Mouse (Mus musculus) granulocyte monocyte progenitor cell, adult 5-6 weeks (primary cell): Measurements from ENCODE around the gene Svop. TPM values are rescaled to one million over a fixed set of nuclear protein-coding genes. Genes with fewer than 3 reads are reported as not detected.

Experiments
- ATAC-seq: replicated peaks from 2 replicates; pipeline ENCODE4 v1.8.0; 2016; ENCODE audit warnings: mild to moderate bottlenecking, moderate TSS enrichment, inconsistent platforms; ENCODE audit not compliant: poor library complexity, severe bottlenecking
- total RNA-seq, 2 experiments: library from RNA; stranded (forward) in 1 of 2; stranded (reverse) in 1 of 2; fragments of 200-712, 200-1000 nt in 1 of 2; fragments of >200 nt in 1 of 2; fragmentation: Nextera tagmentation in 1 of 2; gene quantifications; 2 replicates each; pipeline ENCODE4 v1.2.3; 2014 to 2017

Gene Svop
- total RNA-seq, 2 experiments from 2014 or later = not detected

DNA sequence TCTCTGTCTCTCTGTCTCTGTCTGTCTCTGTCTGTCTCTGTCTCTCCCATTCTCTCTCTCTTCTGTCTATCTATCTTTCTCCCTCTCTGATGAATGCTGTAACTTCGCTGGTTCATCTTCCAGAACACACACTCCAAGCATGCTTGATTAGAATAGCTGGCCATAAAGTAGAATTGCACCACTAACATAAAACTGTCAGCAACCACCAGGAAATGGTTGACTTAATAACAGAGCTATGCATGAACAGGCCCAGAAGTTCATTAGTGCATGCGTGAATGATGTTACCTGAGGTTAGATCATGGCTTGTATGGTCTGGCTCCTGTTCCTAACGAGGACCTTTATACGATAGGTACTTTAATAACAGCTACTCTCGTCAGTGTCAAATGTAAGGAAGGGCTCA is 86.3 kb downstream of the Svop start:
- ATAC-seq = no peak

DNA sequence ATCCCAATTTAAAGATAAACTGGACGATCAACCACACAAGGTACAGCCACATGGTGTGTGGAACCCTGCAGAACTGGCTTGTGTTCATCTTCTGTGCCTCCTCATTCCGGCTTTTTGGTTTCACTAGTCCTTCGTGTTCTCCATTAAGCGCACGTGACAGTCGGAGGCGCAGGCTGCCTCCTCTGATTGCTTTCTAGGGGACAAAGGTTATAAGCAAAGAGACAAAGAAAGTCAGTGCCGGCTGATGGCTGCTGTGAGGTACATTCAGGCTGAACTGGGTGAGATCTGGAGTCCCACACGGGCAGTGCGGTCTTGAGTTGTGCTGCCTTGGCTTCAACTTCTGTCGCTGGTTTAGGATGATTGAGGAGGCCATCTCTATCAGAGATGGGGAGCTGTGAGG is 86.8 kb downstream of the Svop start:
- ATAC-seq = no peak

DNA sequence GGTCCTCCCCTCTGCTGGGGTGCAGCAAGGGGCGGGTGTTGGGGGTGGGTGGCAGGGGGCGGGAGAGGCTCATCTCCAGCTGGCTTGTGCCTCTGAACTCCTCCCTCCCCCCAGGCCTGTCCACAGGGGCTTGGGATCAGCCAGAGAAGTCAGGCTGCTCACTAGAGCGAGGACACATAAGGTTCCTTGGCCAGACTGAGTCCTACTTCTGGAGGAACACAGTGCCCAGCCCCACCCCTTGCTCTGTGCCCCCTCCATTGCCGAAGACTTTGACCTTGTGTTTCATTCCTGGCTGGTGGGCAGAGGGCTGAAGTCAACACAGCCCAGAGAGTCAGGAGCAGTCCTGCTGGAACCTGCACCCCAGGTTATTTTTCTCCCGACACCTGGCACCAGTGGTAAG is 87.8 kb downstream of the Svop start, which contains the start of gene Dao:
TSS of gene Dao (plus strand) at position 162 of the 400 bp plus-strand sequence.
- ATAC-seq = no peak

DNA sequence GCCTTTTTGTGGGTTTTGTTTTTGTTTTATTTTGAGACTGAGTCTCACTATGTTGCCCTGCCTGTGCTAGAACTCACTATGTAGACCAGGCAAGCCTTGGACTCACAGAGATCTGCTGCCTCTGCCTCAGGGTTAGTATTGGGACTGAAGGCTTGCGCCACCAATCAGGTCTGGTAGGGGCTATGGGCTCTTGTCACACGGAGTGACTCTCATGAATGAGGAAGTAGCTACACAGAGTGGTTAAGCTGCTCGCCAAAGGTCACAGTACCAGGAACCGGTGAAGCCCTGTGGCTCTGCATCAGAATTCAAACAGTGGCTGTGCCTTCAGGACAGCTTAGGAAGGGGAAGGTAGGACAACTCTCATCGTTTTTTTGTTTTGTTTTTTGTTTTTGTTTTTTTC is 92.0 kb downstream of the Svop start:
- peak; percentile 99 for ATAC-seq

DNA sequence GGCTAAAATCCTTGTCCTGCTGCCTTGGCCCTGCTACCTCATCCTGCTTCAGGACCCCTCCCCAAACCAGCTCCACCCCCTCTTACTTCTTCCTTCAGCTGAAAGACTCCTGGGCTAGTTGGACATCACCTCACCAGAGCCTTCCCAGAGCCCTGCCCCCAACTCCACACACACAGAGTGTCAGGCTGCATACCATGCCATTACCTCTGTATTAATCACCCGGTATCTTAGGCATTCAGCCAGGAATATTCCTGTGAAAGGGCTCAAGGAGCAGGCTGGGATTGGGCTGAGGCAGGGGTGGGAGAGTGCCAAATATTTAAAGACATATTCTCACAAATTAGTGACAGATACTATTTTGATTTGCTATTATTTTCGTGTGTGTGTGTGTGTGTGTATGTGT is 94.9 kb downstream of the Svop start:
- ATAC-seq = no peak

DNA sequence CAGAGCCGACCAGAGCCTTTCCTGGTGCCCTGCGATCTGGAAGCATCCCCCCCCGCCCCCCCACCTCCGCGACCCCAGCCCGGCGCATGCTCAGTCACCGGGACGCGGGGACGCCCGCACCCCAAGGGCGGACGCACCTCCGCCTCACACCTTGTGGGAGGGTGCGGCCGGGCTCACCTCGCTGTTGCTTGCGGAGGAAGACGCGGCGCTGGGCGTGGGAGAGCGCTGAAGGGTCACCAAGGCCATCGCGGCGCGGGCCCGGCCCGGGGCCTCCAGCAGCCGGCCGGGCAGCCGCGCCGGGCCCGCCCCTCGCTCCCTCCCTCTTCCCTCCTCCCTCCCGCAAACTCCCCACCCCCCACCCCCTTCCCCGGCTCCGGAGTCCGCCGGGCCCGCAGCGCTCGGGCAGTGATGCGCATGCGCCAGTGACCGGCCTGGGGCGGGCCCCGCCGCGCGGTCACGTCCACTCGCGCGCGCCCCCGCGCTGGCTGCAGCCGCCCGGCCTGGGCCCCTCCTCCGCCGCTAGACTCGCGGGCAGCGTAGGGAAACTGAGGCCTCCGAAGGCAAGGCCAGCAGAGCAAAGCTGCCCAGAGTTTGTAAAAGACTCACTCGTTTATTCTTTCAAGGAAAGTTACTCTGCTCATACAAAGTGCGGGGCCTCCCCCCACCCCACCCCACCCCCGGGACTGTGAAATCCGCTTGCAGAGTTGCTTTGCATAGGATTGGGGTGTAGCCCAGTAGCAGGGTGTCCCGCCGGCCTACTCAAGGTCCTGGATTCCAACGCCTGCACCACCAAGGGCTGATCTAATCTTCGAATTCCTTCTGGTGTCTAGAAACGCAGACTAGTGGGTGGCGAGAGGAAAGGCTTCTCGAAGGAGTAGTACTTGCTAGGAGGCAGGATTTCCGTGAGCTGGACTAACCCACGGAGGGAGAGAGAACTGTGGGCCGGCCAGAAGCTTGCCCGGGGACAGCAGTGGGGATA is 97.6 kb downstream of the Svop start, which contains the start of gene Ssh1:
TSS of gene Ssh1 (minus strand) at position 408 of the 979 bp plus-strand sequence.
- peak; percentile 57 for ATAC-seq

DNA sequence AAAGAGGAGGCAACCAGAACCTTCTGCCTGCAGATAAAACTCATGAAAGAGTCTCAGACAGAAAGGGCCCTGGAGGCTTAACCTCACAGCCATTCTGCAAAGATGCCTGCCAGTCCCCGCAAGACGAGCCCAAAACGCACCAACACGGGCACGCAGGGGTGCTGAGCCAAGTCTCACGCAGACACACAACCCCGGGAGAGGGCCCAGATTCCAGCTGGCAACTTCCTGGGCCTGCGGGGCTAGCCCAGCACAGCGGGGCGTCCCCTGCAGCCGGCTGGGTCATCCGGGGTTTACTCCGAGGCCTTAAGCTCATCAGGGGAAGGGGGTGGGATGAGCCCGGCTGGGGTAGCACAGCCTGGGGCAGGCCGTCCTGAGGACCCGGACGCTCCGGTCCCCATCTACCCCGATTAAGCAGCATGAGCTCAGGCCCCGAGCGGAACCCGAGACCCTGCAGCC is 98.3 kb downstream of the Svop start:
- ATAC-seq = peak; percentile 22

DNA sequence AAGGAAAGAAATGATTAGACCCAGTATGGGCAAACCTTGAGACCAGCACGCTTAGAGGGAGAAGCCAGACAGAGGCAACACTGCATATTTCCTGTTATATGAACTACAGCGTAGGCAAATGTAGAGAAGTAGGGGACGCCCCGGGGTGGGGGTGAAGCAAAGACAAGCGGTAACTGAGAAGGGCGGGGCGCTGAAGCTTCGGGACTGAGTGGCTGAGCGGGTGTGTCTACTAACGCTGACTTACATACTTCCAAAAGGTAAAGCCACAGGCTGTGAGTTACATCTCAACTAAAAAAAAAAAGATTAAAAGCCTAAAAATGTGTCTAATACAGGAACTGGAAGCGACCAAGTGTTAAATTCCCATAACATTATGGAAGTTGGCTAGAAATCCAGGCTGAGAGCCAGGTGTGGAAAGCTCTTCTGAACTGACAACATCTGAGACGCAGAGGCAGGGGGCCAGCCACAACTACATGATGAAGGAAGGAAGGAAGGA is 99.0 kb downstream of the Svop start:
- ATAC-seq = peak; percentile 78

DNA sequence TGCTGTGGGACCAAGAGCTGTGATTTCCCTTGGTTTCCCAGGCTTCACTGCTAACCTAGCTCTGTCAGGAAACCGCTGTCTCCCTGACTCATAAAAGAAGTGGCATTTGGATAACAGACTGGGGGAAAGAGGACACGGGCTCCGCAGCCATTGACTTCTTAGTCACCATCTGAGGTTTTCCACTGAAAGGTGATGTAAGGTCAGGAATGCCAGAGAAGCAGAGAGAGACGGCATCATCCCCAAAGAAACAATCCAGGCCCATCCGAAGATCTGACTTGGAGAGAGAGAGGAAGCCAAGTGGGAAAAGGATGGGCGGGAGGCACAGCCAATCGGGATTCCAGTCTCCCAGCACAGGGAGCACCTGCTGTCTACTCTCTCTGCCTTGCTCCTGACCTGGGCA is 100.2 kb downstream of the Svop start:
- ATAC-seq = no peak

DNA sequence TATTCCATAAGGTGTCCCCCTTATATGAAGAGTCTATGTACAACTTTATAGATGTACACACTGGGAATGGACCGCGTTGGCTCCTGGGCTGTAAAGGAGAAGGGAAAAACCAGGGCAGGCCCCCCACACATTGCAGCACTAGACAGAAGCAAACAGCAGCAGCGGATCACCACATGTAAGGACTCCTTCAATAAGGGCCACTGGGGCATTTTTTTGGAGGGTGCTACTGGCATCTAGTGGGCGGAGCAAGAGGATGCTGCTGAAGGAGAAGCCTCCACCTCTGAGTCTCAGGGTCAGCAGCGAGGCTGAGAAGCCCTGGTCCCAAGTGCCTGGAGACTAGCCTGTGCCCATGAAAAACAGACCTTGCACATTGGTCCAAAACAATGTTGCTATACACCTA is 100.8 kb downstream of the Svop start:
- no peak for ATAC-seq

DNA sequence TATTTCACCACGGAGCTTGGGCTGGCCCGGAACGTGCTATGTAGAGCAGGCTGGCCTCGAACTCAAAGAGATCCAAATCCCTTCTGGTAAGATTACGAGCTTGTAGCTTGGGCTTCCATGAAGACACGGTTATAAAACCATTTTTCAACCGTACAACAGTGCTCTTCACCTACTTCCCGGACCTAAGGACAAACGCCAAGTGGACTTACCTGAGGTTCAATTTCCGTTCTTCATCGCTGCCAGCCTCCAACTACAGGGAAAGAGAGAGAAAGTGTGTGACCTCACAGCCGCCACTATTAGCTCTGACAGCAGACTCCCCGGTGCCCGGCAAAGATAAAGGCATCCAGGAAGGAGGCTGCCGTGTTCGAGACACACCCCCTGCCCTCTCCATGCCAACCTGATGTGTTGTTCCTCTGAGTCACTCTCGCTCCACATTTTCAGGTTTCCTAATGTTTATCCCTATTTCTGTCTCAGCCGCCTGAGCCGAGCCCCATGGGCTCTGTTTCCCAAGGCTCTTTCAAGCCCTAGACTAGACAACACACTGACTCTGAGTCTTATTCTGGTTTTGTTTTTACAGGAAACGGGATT is 101.8 kb downstream of the Svop start:
- no peak for ATAC-seq

DNA sequence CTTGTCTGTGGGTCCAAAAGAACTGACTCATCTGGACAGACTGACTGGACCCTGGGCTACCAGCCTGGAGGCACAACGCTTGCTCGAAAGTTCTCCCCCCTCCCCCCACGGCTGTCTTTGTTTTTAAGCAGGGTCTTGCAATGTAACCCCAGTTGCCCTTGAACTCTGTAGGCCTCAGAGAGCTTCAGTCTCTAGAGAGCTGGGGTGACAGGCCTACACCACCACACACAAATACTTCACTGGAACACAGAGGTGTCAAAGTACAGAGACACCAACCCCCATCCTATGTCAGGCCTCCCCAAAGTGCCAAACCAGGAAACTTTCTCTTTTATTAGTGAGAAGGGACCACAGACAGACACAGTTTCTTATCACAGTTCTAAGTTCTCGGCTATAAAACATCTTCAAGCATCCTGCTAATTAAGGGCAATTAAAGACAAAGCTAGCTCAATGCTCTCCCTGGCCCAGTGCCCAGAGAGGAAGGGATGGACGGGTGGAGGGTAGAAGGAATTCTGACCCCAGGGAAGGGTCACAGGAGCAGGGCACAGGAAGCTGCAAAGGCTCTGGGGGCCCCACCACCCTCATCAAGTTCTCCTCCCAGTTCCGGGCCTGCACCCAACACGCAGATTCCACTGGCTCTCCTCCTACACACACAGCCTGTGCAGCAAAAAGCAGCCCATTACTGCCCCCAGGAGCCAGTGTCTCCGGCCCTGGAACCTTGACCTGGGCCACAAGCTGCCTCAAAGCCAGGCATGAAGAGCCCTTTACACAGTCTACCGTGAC is 105.0 kb downstream of the Svop start:
- ATAC-seq = no peak

DNA sequence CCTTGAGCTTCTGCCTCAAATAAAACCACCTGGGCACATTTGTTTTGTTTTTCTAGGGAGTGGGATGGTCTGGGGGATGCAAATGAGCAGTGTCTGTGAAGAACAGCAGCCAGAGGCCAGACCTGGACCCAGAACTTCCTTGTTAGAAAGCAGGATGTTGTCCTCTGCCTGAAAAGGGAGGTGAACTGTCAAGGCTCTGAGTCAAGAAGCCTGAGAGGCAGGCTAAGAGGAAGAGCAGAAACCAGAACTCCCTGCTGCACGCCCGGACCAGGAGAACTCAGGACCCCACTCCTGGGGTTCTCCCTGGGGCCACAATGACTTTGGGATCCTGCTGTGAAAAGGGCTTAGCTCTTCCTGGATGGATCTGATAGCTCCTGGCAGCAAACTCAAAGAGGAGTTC is 105.6 kb downstream of the Svop start:
- no peak for ATAC-seq

DNA sequence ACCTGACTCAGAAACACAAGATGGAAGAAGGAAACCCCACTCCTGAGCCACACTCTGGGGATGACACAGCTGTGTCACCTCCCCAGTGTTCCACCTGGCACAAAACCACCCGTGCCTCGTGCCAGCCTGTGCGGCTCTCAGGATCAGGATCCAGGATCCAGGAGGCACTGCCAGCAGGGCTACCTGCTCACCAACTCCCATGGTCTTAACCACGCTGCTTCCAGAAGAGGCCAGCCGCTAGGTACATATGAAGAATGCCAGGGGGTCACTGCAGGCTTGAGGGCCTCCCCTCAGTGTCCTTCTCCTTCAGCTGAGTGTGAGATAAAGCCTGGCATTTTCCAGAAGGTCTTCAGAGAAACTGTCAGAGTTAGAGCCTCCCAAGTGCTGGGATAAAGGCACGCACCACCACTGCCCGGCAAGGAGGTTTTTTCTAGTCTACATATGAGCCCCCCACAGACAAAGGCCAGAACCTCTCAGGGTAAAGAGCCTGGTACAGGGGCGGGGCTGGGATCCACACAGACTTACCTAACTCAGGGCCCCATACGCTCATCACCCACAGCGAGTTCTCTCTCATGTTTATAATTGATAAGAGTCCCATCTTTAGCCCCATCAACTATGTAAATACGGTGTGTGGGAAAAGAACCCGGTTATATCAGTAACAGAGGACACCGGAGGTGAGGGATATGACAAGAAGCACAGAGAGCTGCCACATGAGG is 107.2 kb downstream of the Svop start:
- no peak for ATAC-seq

DNA sequence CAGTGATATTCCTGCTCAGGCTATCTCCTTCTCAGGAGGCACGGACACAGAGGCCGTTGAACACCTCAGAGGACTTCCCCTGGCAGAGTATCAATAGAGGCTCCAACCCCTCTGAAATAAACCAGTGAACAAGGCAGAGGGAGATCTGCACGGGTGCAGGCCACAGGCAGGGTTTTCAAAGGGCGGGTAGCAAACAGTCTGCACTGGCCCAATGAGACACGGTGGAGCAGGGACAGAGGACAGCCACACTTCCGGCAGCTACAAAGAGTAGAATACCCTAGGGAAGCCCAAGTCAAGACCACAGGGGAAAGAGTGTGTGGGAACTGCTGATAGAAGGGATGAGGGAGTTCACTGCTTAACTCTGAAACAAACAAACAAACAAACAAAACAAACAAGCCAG is 107.8 kb downstream of the Svop start:
- no peak for ATAC-seq

DNA sequence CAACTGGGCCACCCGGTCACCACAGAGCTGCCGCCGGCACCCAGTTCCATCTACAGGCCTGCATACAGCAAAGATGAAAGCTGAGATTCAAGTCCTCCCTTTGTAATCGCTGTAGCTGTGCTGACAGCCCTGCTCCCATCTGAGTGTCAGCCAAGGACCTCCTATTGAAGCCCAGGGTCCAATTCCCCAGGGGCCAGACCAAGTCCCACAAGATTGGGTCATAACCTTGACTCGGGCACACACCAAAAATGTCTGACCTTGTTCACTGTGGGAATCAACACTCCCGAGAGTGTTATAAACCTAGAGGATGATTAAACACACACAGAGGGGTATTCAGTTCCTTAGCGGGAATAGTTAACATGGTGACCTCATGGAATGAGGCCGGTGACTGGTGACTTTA is 109.5 kb downstream of the Svop start:
- no peak for ATAC-seq

DNA sequence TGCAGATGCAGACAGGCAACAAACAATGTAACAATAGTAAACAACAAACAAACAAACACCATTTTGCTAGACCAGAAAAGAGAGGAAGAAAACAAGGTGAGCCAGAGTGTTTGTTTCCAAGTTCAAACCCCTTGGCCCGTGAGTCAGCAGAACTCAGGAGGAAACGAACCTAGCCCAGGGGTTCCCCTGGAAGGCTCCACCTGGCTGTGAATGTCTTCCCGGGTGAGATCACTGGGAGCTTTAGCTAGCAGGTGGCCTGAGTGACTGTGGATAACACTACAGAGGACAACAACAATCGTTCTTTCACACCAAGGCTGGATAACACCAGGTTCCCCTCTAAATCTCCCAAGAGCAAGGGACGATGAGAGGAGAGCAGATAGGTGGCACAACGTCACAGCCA is 110.2 kb downstream of the Svop start:
- ATAC-seq = no peak

DNA sequence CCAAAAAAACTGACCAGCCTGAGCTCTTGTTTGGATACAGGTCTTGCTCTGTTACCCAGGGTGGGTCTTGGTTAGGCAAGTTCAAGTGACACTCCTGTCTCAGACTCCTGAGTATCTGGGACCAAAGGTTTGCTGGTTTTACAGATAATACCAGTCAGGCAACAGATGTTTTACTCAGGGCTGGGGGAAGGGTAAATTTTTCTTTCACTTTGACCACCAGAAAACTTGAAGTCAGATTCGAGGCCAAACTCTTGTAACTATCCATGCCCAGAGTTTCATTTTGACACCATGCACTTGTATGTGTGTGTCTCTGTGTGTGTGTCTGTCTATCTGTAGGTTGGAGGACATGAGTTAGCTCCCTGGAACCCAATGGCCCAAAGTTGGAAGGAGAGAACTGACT is 110.9 kb downstream of the Svop start:
- ATAC-seq = no peak

DNA sequence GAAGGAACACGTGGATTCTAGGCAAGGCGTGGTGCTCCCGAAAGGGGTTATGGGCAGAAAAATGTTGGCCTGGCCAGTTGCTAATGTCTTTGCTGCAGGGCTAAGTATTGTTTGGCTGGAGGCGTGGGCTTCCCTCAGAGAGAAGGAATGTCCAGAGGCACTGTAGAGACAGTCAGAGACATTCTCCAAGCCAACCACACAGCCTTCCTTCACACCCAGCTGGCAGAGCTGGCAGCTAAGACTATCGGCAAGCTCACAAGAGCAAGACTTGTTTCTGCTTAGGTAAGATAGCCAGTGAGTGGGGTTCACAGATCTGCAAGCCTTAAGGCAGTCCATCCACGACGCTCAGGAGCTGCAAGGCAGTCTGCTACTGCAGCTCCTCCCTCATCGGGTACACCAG is 114.1 kb downstream of the Svop start:
- ATAC-seq = no peak
